Mouse (Mus musculus) left cerebral cortex, adult 2 months (tissue): ENCODE results near the gene Atp2b2. TPM values are rescaled to one million over a fixed set of nuclear protein-coding genes. Genes with fewer than 3 reads are reported as not detected.
A peak's percentile ranks its signal among the peaks of the same experiment; 100 is the strongest.

ENCODE experiments used
- DNase-seq, 2 experiments: peaks; one replicate each; pipeline ENCODE4 v3.0.0; 2021 to 2022; ENCODE audit warnings: low spot score in 2 of 2, mixed read lengths in 1 of 2; ENCODE audit errors: extremely low spot score in 1 of 2
- H3K27ac ChIP-seq: fragments of 200-600 bp; 2 replicates; pipeline ENCODE4 v1.8.1; 2022
- H3K4me3 ChIP-seq: fragments of 200-600 bp; 2 replicates; pipeline ENCODE4 v1.8.1; 2022
- CTCF ChIP-seq: fragments of 200-600 bp; IDR thresholded peaks from 2 replicates; pipeline ENCODE4 v1.8.1; 2022; ENCODE audit warnings: antibody characterized with exemption, mild to moderate bottlenecking, moderate library complexity
- intact Hi-C: fragments of 180-260 bp; cut with DNase I; formaldehyde crosslinking; loops from one replicate; pipeline ENCODE4 v1.15.1; 2025
- total RNA-seq, 2 experiments: library from RNA; stranded (reverse); gene quantifications; 2 replicates each; pipeline ENCODE4 v1.2.3; 2021

Atp2b2 gene
- total RNA-seq, 2 experiments from 2014 or later = 729 to 754 TPM

GRCm38 (mm10) chr6:113970900-113971299, 71.5 kb downstream of the Atp2b2 start:
- no peak overlapping the region for H3K4me3 ChIP-seq
- H3K27ac ChIP-seq = peak overlapping the region; percentile 87
- no peak for TF ChIP-seq CTCF
- no peak for DNase-seq
- intact Hi-C loops = no loop called here

DNA sequence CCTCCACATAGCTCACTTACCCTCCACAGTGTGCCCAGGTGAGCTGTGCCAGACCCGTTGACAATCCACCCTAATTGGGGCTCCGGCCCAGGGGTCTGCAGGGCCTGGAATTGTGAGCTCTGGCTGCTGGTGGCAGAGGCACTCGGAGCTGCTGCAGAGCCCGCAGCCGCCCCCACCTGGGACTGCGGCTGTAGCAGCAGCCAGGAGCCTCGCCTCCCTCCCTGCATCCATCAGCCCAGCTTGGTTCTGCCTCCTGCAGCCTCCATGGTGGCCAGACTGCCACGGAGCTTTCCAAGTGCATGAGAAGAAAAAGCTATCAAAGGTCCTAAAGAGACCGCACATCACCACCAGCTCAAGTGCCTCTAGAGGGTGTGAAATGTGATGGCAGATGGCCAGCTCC, 71.9 kb downstream of the Atp2b2 start:
- intact Hi-C loops = no loop called here
- DNase-seq = peak in 1 of 2 experiments; percentile 41
- Histone ChIP-seq H3K27ac (peak overlapping the region; percentile 87), H3K4me3 (no peak overlapping the region)
- no peak for TF ChIP-seq CTCF

- Histone ChIP-seq H3K4me3 (no peak overlapping the region), H3K27ac (peak overlapping the region; percentile 87)
- no peak for DNase-seq
- TF ChIP-seq CTCF = no peak
- intact Hi-C loops = no loop called here
Measured at GRCm38 (mm10) chr6:113969751-113970150, 72.7 kb downstream of the Atp2b2 start.

GRCm38 (mm10) chr6:113962811-113963210, 79.6 kb downstream of the Atp2b2 start:
- DNase-seq = no peak
- intact Hi-C loops = no loop called here
- Histone ChIP-seq H3K27ac (no peak overlapping the region), H3K4me3 (no peak overlapping the region)
- TF ChIP-seq CTCF = no peak

GRCm38 (mm10) chr6:113961658-113962057, 80.8 kb downstream of the Atp2b2 start:
- intact Hi-C loops = no loop called here
- no peak for TF ChIP-seq CTCF
- Histone ChIP-seq H3K27ac (peak overlapping the region; percentile 19; the same call in 1 of the 2 replicates), H3K4me3 (no peak overlapping the region)
- no peak for DNase-seq

DNA sequence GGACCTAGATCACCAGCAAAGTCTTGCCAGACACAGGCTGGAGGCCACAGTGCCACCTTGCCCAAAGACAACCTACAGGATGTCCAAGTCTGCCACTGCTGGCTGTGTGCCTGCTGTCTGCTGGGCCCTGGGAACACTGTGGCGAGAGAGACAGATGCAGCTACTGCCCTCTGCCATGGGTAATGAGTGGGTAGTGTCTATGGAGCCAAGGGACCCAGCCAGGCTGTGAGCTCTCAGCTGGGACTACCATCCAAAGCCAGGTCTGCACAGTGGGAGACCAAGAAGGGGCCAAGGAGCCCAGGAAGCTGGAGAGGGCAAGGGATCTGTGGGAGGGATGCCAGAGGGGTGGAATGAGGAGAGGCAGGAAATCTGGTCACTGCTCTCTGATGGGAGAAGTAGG, 83.1 kb downstream of the Atp2b2 start:
- Histone ChIP-seq H3K27ac (peak overlapping the region; percentile 76), H3K4me3 (no peak overlapping the region)
- no peak for DNase-seq
- intact Hi-C loops = no loop called here
- no peak for TF ChIP-seq CTCF

GRCm38 (mm10) chr6:113958714-113959113, 83.7 kb downstream of the Atp2b2 start:
- DNase-seq = no peak
- peak; percentile 24 for TF ChIP-seq CTCF
- Histone ChIP-seq H3K4me3 (no peak overlapping the region), H3K27ac (peak overlapping the region; percentile 76)
- intact Hi-C loops = no loop called here

DNA sequence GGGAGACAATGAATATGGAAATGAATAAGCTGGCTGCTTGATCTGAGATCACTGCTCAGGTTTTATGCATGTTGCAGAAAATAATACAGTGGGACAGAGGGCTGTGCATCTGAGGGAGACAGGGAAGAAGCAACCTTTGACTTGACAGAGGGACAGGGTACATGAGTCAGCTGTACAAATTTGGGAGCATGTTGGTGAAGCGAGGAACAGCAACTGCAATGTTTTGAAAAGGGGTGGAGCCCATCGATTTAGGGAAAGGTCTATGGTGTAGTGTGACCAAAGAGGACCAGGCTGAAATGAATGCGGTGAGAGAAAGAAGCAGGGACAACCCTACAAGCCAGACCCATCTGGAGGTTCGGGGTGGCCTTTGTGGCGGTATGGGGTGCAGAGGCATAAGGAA, 84.4 kb downstream of the Atp2b2 start:
- intact Hi-C loops = no loop called here
- Histone ChIP-seq H3K27ac (peak overlapping the region; percentile 76), H3K4me3 (no peak overlapping the region; the same call in 1 of the 2 replicates)
- TF ChIP-seq CTCF = no peak
- no peak for DNase-seq

DNA sequence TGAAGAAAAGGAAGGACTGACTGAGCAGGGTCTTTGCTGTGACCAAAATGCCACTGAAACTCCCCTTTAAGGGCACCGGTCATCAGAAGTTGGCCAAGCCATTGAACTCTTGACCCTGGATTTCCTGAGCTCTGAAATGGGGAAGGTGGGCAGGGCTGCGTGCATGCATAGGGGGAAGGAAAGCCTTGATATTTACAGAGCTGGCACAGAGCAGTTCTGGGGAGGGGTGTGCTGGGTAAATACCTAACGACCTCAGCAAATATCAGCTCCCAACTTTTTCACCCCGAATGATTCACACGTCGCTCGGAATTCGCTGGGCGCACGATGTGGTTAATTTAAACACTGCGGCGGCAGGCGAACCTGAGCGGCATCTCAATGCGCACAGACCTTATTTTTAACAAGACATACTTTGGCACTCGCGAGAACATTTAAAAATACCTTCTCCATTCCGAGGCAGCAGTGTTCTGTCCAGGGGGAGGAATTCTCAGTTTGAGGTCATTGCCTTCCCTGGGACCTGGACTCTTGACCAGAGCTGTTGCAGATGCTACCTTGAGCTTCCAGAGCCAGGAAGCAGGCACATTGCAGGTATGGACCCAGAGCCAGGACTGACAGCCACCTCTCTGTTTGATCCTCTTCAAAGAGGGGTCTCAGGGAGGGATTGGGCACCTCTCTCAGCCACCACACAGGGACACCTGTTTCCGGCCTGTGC, 85.0 kb downstream of the Atp2b2 start:
- no peak for TF ChIP-seq CTCF
- intact Hi-C loops = no loop called here
- peak overlapping the region; percentile 76 for H3K27ac ChIP-seq
- peak overlapping the region; percentile 3; the same call in 1 of the 2 replicates for H3K4me3 ChIP-seq
- peak in 1 of 2 experiments; percentile 44 for DNase-seq

- TF ChIP-seq CTCF = no peak
- no peak overlapping the region for H3K4me3 ChIP-seq
- DNase-seq = no peak
- H3K27ac ChIP-seq = no peak overlapping the region
- intact Hi-C loops = no loop called here
Measured at GRCm38 (mm10) chr6:113947515-113947914, 94.9 kb downstream of the Atp2b2 start.

GRCm38 (mm10) chr6:113942355-113942754, 100.1 kb downstream of the Atp2b2 start:
- intact Hi-C loops = no loop called here
- H3K27ac ChIP-seq = peak overlapping the region; percentile 40
- DNase-seq = no peak
- H3K4me3 ChIP-seq = no peak overlapping the region
- TF ChIP-seq CTCF = no peak

DNA sequence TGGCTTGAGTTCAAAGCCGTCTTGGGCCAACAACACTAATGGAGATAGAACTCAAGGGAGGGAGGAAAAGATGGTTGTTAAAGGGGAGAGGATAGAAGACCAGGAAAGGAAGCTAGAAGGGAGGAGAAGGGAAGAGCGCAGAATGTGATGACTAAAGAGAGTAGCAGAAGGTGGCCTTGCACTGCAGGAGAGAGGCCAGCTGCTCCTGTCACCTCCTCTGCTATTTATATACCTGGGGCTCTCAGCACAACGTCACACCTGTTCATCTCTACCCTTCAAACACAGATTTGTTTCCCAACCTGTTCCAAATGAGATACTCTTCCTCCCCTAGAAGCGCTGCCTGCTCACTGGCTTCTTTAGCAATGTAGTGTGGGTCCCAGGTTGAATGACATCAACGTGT, 101.1 kb downstream of the Atp2b2 start:
- Histone ChIP-seq H3K4me3 (no peak overlapping the region), H3K27ac (peak overlapping the region; percentile 71; the same call in 1 of the 2 replicates)
- TF ChIP-seq CTCF = no peak
- DNase-seq = no peak
- intact Hi-C loops = no loop called here

DNA sequence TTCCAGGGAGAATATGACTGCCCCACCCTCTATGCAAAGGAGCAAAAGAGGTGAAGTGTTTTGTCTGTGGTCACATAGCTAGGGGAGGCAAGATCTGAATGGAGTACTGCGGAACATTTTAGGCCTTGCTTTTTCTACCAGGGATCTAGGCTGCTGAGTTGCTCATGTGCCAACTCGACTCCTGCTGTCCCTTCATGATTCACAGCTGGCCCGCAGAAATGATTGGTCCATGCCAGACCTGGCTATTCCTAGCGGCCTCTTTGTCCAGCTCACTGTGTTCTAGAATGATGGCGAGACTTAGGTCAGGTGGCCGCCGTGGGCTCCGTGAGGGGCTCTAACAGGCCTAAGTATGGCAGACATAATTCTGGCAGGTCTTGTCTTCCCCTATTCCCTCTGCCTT, 103.0 kb downstream of the Atp2b2 start:
- no peak for TF ChIP-seq CTCF
- DNase-seq = no peak
- no peak overlapping the region for H3K4me3 ChIP-seq
- H3K27ac ChIP-seq = peak overlapping the region; percentile 71
- intact Hi-C loops = loop anchor here (5.0 kb wide), 1 partner anchor 53 kb away; no protein-coding TSS in a partner anchor
